Mouse (Mus musculus): ENCODE data around the gene Nek7. TPM values are rescaled to one million over a fixed set of nuclear protein-coding genes. Genes with fewer than 3 reads are reported as not detected.

Nek7 gene
- polyA plus RNA-seq, 1 experiment from 2014 or later = 13.6 TPM

GRCm38 (mm10) chr1:138571038-138571441, 48.9 kb downstream of the Nek7 start:
- H3K4me3 ChIP-seq (ENCODE audit: low read depth, low read length) = no peak overlapping the region
- H3K9me3 ChIP-seq (replicated peaks; ENCODE audit: control insufficient read depth, low read length) = no peaks in the 10 kb centered on the region
- no peak overlapping the region for H3K4me2 ChIP-seq (ENCODE audit: low read length)
- H3K27me3 ChIP-seq (replicated peaks; ENCODE audit: control insufficient read depth, insufficient read depth, low read length) = no peaks in the 10 kb centered on the region
- DNase-seq (ENCODE audit: low spot score) (no peak), ATAC-seq (no peak)
- WGBS = 89% methylated on average over 2 of the region's 2 CpGs
- no peak overlapping the region for H3K9ac ChIP-seq (ENCODE audit: low read length)
- no peak overlapping the region for H3K27ac ChIP-seq (ENCODE audit: low read depth, low read length)
- peaks cover 11% of the 10 kb centered on the region for H3K4me1 ChIP-seq (ENCODE audit: control insufficient read depth, insufficient read depth, low read length)
- no peaks in the 10 kb centered on the region for H3K36me3 ChIP-seq (ENCODE audit: control insufficient read depth, insufficient read depth, low read length)

GRCm38 (mm10) chr1:138568434-138569232, 51.3 kb downstream of the Nek7 start:
- H3K9me3 ChIP-seq (replicated peaks; ENCODE audit: control insufficient read depth, low read length) = no peaks in the 10 kb centered on the region
- 62% methylated on average over 6 of the region's 6 CpGs for WGBS
- H3K9ac ChIP-seq (ENCODE audit: low read length) = no peak overlapping the region
- no peaks in the 10 kb centered on the region for H3K36me3 ChIP-seq (ENCODE audit: control insufficient read depth, insufficient read depth, low read length)
- no peak overlapping the region for H3K4me2 ChIP-seq (ENCODE audit: low read length)
- DNase-seq (ENCODE audit: low spot score) (peak; percentile 60), ATAC-seq (peak; percentile 60; the same call in 1 of the 2 replicates)
- H3K27me3 ChIP-seq (replicated peaks; ENCODE audit: control insufficient read depth, insufficient read depth, low read length) = no peaks in the 10 kb centered on the region
- H3K27ac ChIP-seq (ENCODE audit: low read depth, low read length) = no peak overlapping the region; the same call in 1 of the 2 replicates
- H3K4me1 ChIP-seq (ENCODE audit: control insufficient read depth, insufficient read depth, low read length) = peaks cover 11% of the 10 kb centered on the region
- H3K4me3 ChIP-seq (ENCODE audit: low read depth, low read length) = no peak overlapping the region

GRCm38 (mm10) chr1:138567946-138568345, 52.0 kb downstream of the Nek7 start:
- no peak overlapping the region for H3K27ac ChIP-seq (ENCODE audit: low read depth, low read length)
- no peaks in the 10 kb centered on the region for H3K27me3 ChIP-seq (replicated peaks; ENCODE audit: control insufficient read depth, insufficient read depth, low read length)
- no peak overlapping the region for H3K4me2 ChIP-seq (ENCODE audit: low read length)
- DNase-seq (ENCODE audit: low spot score) (no peak), ATAC-seq (no peak)
- WGBS = 84% methylated on average over 9 of the region's 9 CpGs
- H3K4me3 ChIP-seq (ENCODE audit: low read depth, low read length) = no peak overlapping the region
- H3K9ac ChIP-seq (ENCODE audit: low read length) = no peak overlapping the region
- no peaks in the 10 kb centered on the region for H3K36me3 ChIP-seq (ENCODE audit: control insufficient read depth, insufficient read depth, low read length)
- H3K4me1 ChIP-seq (ENCODE audit: control insufficient read depth, insufficient read depth, low read length) = peaks cover 11% of the 10 kb centered on the region
- H3K9me3 ChIP-seq (replicated peaks; ENCODE audit: control insufficient read depth, low read length) = no peaks in the 10 kb centered on the region

- H3K9ac ChIP-seq (ENCODE audit: low read length) = no peak overlapping the region
- WGBS = 89% methylated on average over 6 of the region's 6 CpGs
- no peak overlapping the region for H3K4me2 ChIP-seq (ENCODE audit: low read length)
- DNase-seq (ENCODE audit: low spot score) (no peak), ATAC-seq (no peak)
- no peaks in the 10 kb centered on the region for H3K36me3 ChIP-seq (ENCODE audit: control insufficient read depth, insufficient read depth, low read length)
- H3K4me1 ChIP-seq (ENCODE audit: control insufficient read depth, insufficient read depth, low read length) = no peaks in the 10 kb centered on the region
- no peaks in the 10 kb centered on the region for H3K9me3 ChIP-seq (replicated peaks; ENCODE audit: control insufficient read depth, low read length)
- H3K27me3 ChIP-seq (replicated peaks; ENCODE audit: control insufficient read depth, insufficient read depth, low read length) = no peaks in the 10 kb centered on the region
- H3K4me3 ChIP-seq (ENCODE audit: low read depth, low read length) = no peak overlapping the region
- H3K27ac ChIP-seq (ENCODE audit: low read depth, low read length) = no peak overlapping the region
Observed at GRCm38 (mm10) chr1:138564677-138565076, 55.3 kb downstream of the Nek7 start.

GRCm38 (mm10) chr1:138560733-138561132, 59.2 kb downstream of the Nek7 start:
- no peaks in the 10 kb centered on the region for H3K27me3 ChIP-seq (replicated peaks; ENCODE audit: control insufficient read depth, insufficient read depth, low read length)
- H3K36me3 ChIP-seq (ENCODE audit: control insufficient read depth, insufficient read depth, low read length) = no peaks in the 10 kb centered on the region
- no peak overlapping the region for H3K4me3 ChIP-seq (ENCODE audit: low read depth, low read length)
- H3K27ac ChIP-seq (ENCODE audit: low read depth, low read length) = no peak overlapping the region
- WGBS = 92% methylated on average over 12 of the region's 12 CpGs
- DNase-seq (ENCODE audit: low spot score) = no peak
- no peaks in the 10 kb centered on the region for H3K4me1 ChIP-seq (ENCODE audit: control insufficient read depth, insufficient read depth, low read length)
- H3K4me2 ChIP-seq (ENCODE audit: low read length) = no peak overlapping the region
- H3K9ac ChIP-seq (ENCODE audit: low read length) = no peak overlapping the region
- no peak for ATAC-seq
- no peaks in the 10 kb centered on the region for H3K9me3 ChIP-seq (replicated peaks; ENCODE audit: control insufficient read depth, low read length)

GRCm38 (mm10) chr1:138559213-138560101, 60.5 kb downstream of the Nek7 start:
- ATAC-seq (peak; percentile 83), DNase-seq (ENCODE audit: low spot score) (peak; percentile 42)
- H3K4me1 ChIP-seq (ENCODE audit: control insufficient read depth, insufficient read depth, low read length) = no peaks in the 10 kb centered on the region
- no peaks in the 10 kb centered on the region for H3K27me3 ChIP-seq (replicated peaks; ENCODE audit: control insufficient read depth, insufficient read depth, low read length)
- no peaks in the 10 kb centered on the region for H3K36me3 ChIP-seq (ENCODE audit: control insufficient read depth, insufficient read depth, low read length)
- H3K4me2 ChIP-seq (ENCODE audit: low read length) = no peak overlapping the region
- H3K9ac ChIP-seq (ENCODE audit: low read length) = no peak overlapping the region
- H3K4me3 ChIP-seq (ENCODE audit: low read depth, low read length) = no peak overlapping the region
- 49% methylated on average over 12 of the region's 12 CpGs for WGBS
- H3K27ac ChIP-seq (ENCODE audit: low read depth, low read length) = peak overlapping the region; percentile 52; the same call in 1 of the 2 replicates
- H3K9me3 ChIP-seq (replicated peaks; ENCODE audit: control insufficient read depth, low read length) = no peaks in the 10 kb centered on the region

- Histone ChIP-seq H3K9me3 (replicated peaks; ENCODE audit: control insufficient read depth, low read length) (no peaks in the 10 kb centered on the region), H3K9ac (ENCODE audit: low read length) (no peak overlapping the region), H3K27me3 (replicated peaks; ENCODE audit: control insufficient read depth, insufficient read depth, low read length) (no peaks in the 10 kb centered on the region), H3K27ac (ENCODE audit: low read depth, low read length) (no peak overlapping the region), H3K4me3 (ENCODE audit: low read depth, low read length) (no peak overlapping the region), H3K4me1 (ENCODE audit: control insufficient read depth, insufficient read depth, low read length) (no peaks in the 10 kb centered on the region), H3K36me3 (ENCODE audit: control insufficient read depth, insufficient read depth, low read length) (no peaks in the 10 kb centered on the region), H3K4me2 (ENCODE audit: low read length) (no peak overlapping the region)
- ATAC-seq (no peak), DNase-seq (ENCODE audit: low spot score) (peak; percentile 29)
- WGBS = 66% methylated on average over 3 of the region's 3 CpGs
Observed at GRCm38 (mm10) chr1:138558342-138558741, 61.6 kb downstream of the Nek7 start.

GRCm38 (mm10) chr1:138554926-138555325, 65.0 kb downstream of the Nek7 start:
- ATAC-seq = no peak
- DNase-seq (ENCODE audit: low spot score) = no peak
- WGBS = 81% methylated on average over 5 of the region's 5 CpGs
- Histone ChIP-seq H3K27me3 (replicated peaks; ENCODE audit: control insufficient read depth, insufficient read depth, low read length) (no peaks in the 10 kb centered on the region), H3K4me1 (ENCODE audit: control insufficient read depth, insufficient read depth, low read length) (no peaks in the 10 kb centered on the region), H3K4me3 (ENCODE audit: low read depth, low read length) (no peak overlapping the region), H3K27ac (ENCODE audit: low read depth, low read length) (no peak overlapping the region), H3K4me2 (ENCODE audit: low read length) (no peak overlapping the region), H3K9ac (ENCODE audit: low read length) (no peak overlapping the region), H3K9me3 (replicated peaks; ENCODE audit: control insufficient read depth, low read length) (no peaks in the 10 kb centered on the region), H3K36me3 (ENCODE audit: control insufficient read depth, insufficient read depth, low read length) (no peaks in the 10 kb centered on the region)

Data from forebrain, embryonic 14.5 days (tissue).